Mouse (Mus musculus): Measurements from ENCODE around the gene Gm10974. TPM values are rescaled to one million over a fixed set of nuclear protein-coding genes. Genes with fewer than 3 reads are reported as not detected.

Gm10974 gene
- total RNA-seq (2014; fragmentation: Nextera tagmentation) = not detected in 2 replicates
- not detected in 2 replicates for total RNA-seq (2017)

- no peak for ATAC-seq (replicated peaks; ENCODE audit: low FRiP score, low TSS enrichment, poor library complexity, severe bottlenecking)
Observed at GRCm38 (mm10) chr7:66365904-66366303, at the start of gene Gm10974. Gene Gm10974, plus strand, starts transcription at chr7:66365905.

- ATAC-seq (replicated peaks; ENCODE audit: low FRiP score, low TSS enrichment, poor library complexity, severe bottlenecking) = no peak
Observed at GRCm38 (mm10) chr7:66318147-66318546, 47.6 kb upstream of the Gm10974 start.

GRCm38 (mm10) chr7:66320996-66321395 lies 44.7 kb upstream of the Gm10974 start:
- peak; percentile 67 for ATAC-seq (replicated peaks; ENCODE audit: low FRiP score, low TSS enrichment, poor library complexity, severe bottlenecking)

- no peak for ATAC-seq (replicated peaks; ENCODE audit: low FRiP score, low TSS enrichment, poor library complexity, severe bottlenecking)
Observed at GRCm38 (mm10) chr7:66323252-66324015, 42.3 kb upstream of the Gm10974 start.

- peak; percentile 81 for ATAC-seq (replicated peaks; ENCODE audit: low FRiP score, low TSS enrichment, poor library complexity, severe bottlenecking)
Observed at GRCm38 (mm10) chr7:66325419-66326053, 40.2 kb upstream of the Gm10974 start.

GRCm38 (mm10) chr7:66327516-66327915 lies 38.2 kb upstream of the Gm10974 start:
- no peak for ATAC-seq (replicated peaks; ENCODE audit: low FRiP score, low TSS enrichment, poor library complexity, severe bottlenecking)

GRCm38 (mm10) chr7:66330610-66331009 lies 35.1 kb upstream of the Gm10974 start:
- ATAC-seq (replicated peaks; ENCODE audit: low FRiP score, low TSS enrichment, poor library complexity, severe bottlenecking) = no peak

- ATAC-seq (replicated peaks; ENCODE audit: low FRiP score, low TSS enrichment, poor library complexity, severe bottlenecking) = no peak
Observed at GRCm38 (mm10) chr7:66332340-66332739, 33.4 kb upstream of the Gm10974 start.

- ATAC-seq (replicated peaks; ENCODE audit: low FRiP score, low TSS enrichment, poor library complexity, severe bottlenecking) = peak; percentile 76
Observed at GRCm38 (mm10) chr7:66333906-66334500, 31.7 kb upstream of the Gm10974 start.

GRCm38 (mm10) chr7:66336955-66337354 lies 28.8 kb upstream of the Gm10974 start:
- ATAC-seq (replicated peaks; ENCODE audit: low FRiP score, low TSS enrichment, poor library complexity, severe bottlenecking) = no peak

GRCm38 (mm10) chr7:66339625-66340024 lies 26.1 kb upstream of the Gm10974 start:
- ATAC-seq (replicated peaks; ENCODE audit: low FRiP score, low TSS enrichment, poor library complexity, severe bottlenecking) = no peak

- no peak for ATAC-seq (replicated peaks; ENCODE audit: low FRiP score, low TSS enrichment, poor library complexity, severe bottlenecking)
Observed at GRCm38 (mm10) chr7:66340044-66340443, 25.7 kb upstream of the Gm10974 start.

GRCm38 (mm10) chr7:66342323-66342722 lies 23.4 kb upstream of the Gm10974 start:
- ATAC-seq (replicated peaks; ENCODE audit: low FRiP score, low TSS enrichment, poor library complexity, severe bottlenecking) = peak; percentile 62

- no peak for ATAC-seq (replicated peaks; ENCODE audit: low FRiP score, low TSS enrichment, poor library complexity, severe bottlenecking)
Observed at GRCm38 (mm10) chr7:66342831-66343230, 22.9 kb upstream of the Gm10974 start.

- no peak for ATAC-seq (replicated peaks; ENCODE audit: low FRiP score, low TSS enrichment, poor library complexity, severe bottlenecking)
Observed at GRCm38 (mm10) chr7:66343307-66343706, 22.4 kb upstream of the Gm10974 start.

- no peak for ATAC-seq (replicated peaks; ENCODE audit: low FRiP score, low TSS enrichment, poor library complexity, severe bottlenecking)
Observed at GRCm38 (mm10) chr7:66346959-66347663, 18.6 kb upstream of the Gm10974 start.

GRCm38 (mm10) chr7:66348588-66348987 lies 17.1 kb upstream of the Gm10974 start:
- no peak for ATAC-seq (replicated peaks; ENCODE audit: low FRiP score, low TSS enrichment, poor library complexity, severe bottlenecking)

- ATAC-seq (replicated peaks; ENCODE audit: low FRiP score, low TSS enrichment, poor library complexity, severe bottlenecking) = no peak
Observed at GRCm38 (mm10) chr7:66349670-66350069, 16.0 kb upstream of the Gm10974 start.

- ATAC-seq (replicated peaks; ENCODE audit: low FRiP score, low TSS enrichment, poor library complexity, severe bottlenecking) = no peak
Observed at GRCm38 (mm10) chr7:66351074-66351473, 14.6 kb upstream of the Gm10974 start.

GRCm38 (mm10) chr7:66354911-66355310 lies 10.8 kb upstream of the Gm10974 start:
- no peak for ATAC-seq (replicated peaks; ENCODE audit: low FRiP score, low TSS enrichment, poor library complexity, severe bottlenecking)

Measured in megakaryocyte-erythroid progenitor cell, adult 5-6 weeks (primary cell).